Mouse (Mus musculus) kidney, postnatal 25 days (tissue): ENCODE results near the gene Misp.

ENCODE experiments used
- DNase-seq, 2 experiments: peaks; one replicate each; pipeline ENCODE4 v3.0.0; 2021; ENCODE audit warnings: mixed read lengths in 2 of 2

Gene Misp

DNA sequence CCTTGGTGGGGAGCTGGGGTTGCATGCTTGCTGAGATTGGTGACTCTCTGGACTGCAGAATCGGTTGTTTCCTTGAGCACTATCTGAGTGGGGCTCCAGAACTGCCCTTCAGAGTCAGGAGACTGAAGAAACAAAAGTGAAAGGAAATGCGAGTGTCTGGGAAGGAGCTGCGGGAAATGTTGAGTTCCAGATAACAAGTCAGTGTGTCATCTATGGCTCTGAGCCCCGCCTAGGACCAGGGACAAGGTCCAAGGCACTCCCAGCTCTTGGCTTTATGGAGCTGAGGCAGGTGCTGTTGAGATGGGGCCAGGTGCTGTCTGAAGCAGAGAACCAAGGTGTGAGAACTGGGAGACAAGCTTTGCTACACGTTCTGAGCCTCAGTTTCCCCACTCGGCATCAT, 3.6 kb downstream of the Misp start:
- DNase-seq, result peak; percentile 36 to 55

DNA sequence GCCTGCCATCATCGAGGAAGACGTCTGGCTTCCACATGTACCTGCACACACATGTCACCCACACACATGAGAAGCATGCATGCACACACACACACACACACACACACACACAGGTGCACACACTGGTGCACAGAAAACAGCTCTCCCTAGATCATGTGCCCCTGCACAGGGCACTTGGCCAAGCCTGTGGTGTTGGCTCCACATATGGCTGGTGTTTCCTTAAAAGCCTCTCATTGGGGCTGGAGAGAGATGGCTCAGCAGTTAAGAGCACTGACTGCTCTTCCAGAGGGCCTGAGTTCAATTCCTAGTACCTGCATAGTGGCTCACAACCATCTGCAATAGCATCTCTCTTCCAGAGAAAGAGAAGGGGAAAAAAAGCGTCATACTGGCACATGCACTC, 10.8 kb downstream of the Misp start:
- no peak for DNase-seq

- peak in 1 of 2 experiments; percentile 32 for DNase-seq
These were observed 11.4 kb downstream of the Misp start for GRCm38 (mm10) chr10:79832026-79832785.

- DNase-seq, result peak in 1 of 2 experiments; percentile 33
These were observed 12.0 kb downstream of the Misp start for GRCm38 (mm10) chr10:79832786-79833181.

DNA sequence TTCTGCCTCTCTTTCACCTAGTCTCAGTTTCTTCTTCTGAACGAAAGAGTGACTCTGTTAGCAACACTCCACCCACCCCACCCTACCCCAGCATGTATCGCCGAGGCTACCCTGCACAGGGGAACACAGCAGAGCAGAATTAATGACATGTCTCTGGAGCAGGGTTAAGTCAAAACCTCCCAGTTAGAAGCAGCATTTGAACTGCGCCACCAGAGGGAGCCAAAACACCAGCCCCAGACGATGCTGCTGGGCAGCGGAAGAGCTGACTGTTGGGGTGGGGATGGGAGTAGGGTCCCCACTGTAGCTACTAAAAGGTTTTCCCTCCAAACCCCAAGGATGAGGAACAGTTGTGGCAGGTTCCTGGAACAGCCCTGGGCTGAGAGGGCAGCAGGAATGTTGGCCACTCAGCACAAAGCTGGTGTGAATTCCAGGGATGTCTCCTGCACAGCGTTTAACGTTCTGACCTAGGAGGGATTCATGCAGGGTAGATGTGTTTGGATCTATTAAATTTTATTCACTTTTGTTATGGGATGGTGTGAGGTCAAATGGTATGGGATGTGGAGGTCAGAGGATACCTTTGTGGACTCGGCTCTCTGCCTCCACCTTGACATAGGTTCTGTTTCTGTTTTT, 14.1 kb downstream of the Misp start:
- DNase-seq, result peak; percentile 82 to 83

GRCm38 (mm10) chr10:79836918-79837317, 16.1 kb downstream of the Misp start:
- DNase-seq, result no peak

GRCm38 (mm10) chr10:79838151-79838550, 17.4 kb downstream of the Misp start:
- peak in 1 of 2 experiments; percentile 44 for DNase-seq

GRCm38 (mm10) chr10:79840091-79840490, 19.3 kb downstream of the Misp start:
- DNase-seq, result no peak

GRCm38 (mm10) chr10:79840644-79841551, 20.1 kb downstream of the Misp start:
- peak; percentile 79 to 84 for DNase-seq

DNA sequence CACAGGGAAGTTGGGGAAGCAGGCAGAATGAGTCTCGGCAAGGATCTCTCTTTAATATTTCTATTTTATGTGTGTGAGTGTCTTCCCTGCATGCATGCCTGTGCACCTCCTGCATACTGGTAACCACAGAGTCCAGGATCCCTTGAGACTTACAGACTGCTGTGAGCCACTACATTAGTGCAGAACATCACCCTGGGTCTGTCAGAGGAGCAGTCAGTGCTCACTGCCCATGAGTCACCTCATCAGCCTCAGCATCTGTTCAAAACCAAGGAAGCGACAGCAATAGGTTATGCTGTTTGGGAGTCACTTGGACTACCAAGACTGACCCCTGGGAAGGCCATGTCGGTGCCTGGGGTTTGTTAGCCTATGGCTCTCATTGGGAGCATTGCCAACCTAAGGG, 21.5 kb downstream of the Misp start:
- DNase-seq, result no peak

GRCm38 (mm10) chr10:79843476-79843875, 22.7 kb downstream of the Misp start:
- peak; percentile 53 to 58 for DNase-seq

GRCm38 (mm10) chr10:79846553-79846952, 25.8 kb downstream of the Misp start:
- no peak for DNase-seq

DNA sequence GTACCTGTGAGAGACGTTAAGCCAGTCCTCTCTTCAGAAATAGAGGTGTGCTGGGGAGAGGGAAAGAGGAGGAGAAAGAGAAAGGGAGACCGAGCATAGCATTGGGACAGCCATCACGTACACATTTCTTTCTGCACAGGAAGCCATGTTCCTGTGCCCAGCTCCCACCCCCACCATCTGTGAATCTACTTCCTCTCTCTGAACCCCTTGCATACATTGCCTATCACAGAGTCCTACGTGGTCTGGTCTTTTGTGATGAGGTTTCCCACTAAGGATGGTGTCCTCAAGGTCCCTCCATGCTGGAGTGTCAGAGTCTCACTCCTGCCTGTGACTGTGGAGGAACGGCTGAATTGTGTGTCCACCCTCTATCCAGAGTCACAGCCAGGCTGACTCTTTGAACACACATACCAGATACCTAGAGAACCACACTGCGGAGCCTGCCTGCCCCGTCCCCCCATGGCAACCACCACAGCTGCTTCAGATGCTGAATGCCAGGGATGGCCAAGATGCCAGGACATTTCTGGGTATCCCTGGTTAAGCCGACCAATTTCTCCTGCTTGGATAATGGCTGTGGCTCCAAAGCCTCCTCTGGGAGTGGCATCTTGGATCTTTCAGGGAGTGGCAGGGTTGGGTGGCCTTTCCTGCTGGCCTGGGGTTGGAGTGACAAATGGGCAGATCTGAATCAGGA, 29.3 kb downstream of the Misp start:
- DNase-seq, result no peak

GRCm38 (mm10) chr10:79851653-79852052, 30.9 kb downstream of the Misp start:
- no peak for DNase-seq

- DNase-seq, result peak; percentile 65 to 84
These were observed 31.5 kb downstream of the Misp start for GRCm38 (mm10) chr10:79852107-79852789.

- no peak for DNase-seq
These were observed 32.0 kb downstream of the Misp start for GRCm38 (mm10) chr10:79852827-79853226.

- DNase-seq, result peak; percentile 98 to 99
These were observed 32.6 kb downstream of the Misp start for GRCm38 (mm10) chr10:79853392-79853791.

GRCm38 (mm10) chr10:79853860-79854795, 33.3 kb downstream of the Misp start, which contains the start of gene Ptbp1:
Gene Ptbp1 (plus strand): TSS chr10:79854427.
- DNase-seq, result peak; percentile 100

- peak; percentile 68 to 87 for DNase-seq
These were observed 34.2 kb downstream of the Misp start for GRCm38 (mm10) chr10:79854801-79855541.
